Mouse (Mus musculus): ENCODE data around the gene B9d2.

Gene B9d2

DNA sequence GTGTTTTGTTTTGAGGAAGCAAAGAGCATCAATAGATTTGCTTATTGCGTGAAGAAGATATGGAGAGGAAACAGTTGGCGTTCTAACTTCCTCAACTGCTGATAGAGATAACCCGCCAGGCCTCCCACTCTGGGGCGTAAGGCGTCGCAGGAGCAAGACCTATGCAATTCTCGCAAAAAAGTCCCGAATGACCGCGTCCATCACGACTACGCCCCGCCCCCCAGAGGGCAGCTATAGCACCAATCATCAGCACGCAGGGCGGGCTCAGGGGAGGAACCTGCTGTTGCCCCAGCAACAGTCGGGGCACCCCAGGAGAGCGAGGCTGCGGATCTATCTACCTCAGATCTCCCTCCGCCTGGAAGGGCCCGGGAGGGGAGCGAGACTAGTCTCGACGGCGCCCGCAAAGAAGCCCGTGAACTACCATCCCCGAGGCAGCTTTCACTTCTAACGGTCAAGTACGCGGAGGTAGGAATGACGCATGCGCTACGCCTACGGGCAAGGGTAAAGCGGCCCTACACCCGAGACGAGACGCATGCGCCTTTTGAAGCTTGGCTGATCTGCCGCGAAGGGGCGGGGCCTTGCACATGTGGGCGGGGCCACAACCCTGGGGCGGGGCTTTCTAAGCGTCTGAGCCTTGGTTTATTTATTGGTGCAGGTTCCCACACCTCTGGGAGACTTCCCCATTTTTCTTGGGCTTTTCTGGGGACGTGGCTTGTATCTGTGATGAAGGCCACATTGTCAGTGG, at the start of gene B9d2:
B9d2 (plus strand) TSS at position 267 of the 745 bp plus-strand sequence.
- DNase-seq: peak; percentile 98

DNA sequence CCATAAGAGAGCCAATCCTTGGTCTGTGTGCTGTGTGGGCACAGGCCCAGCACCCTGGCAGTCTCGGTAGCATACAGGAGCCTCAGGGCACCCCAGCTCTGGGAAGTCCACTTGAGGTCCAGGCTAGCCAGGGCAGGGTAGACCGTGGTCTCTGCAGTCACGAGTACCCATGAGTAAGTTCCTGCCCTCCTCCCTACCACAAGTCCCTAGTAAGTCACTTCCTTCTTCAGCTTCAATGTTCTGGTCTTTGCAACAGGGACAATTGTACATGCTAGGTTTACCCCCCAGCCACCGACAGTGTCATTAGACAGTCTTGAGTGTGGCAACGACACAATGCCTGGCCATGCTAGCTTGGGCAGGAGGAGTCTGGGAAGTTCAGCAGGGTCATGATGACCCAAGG, 47.9 kb upstream of the B9d2 start:
- no peak for DNase-seq

DNA sequence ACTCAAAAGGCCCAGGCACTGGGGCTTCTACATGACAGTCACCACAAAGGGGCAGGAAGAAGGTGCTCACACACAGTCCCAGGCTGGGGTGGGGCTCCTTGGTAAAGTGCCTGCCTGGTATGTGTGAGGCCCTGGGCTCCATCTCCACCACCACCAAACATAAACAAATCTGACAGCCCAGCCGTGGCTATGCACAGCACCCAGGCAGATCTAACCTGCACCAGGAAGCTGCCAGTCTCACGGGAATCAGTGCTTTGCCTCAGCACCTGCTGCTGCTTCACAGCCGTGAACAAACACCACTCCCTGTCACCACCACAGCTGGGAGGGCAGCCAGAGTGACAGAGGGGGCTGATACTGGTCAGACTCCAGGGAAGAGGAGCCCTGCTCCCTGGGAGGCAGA, 44.2 kb upstream of the B9d2 start:
- no peak for DNase-seq

DNA sequence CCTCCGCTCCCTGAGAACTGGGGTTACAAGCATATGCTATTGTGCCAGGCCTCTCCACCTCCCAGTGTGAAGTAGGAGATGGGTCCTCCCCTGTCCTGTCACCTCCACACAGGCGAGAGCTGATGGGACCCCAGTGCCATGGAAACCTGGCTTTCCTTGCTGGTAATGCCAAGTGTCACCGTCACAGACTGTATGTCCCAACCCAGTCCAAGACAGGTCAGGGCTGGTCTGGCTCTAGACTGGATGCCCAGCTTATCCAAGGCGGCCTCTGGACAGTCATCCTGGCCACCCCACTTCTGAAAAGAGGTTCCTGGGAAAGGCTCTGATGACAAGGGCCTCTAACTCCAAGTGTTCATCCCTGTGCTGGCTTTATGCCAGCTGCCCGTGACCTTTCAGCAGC, 43.5 kb upstream of the B9d2 start:
- no peak for DNase-seq

DNA sequence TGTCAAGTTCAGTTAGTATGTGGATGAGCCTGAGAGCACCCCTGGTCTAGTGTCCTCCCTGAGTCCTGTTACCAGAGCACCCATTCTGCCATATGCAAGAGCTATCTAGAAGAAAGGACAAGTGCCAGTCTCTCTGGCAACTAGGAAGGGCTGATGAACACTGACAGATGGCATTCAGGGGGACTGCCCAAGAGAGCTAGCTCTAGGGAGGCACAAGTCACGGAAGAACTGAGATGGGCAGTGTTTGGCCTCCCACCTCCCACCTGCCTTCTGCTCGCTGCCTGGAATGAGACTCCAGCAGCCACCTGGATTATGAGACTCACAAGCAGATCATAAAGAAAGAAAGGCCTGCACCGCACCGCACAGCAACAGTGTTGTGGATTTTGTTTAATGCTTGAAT, 40.8 kb upstream of the B9d2 start:
- DNase-seq: no peak

DNA sequence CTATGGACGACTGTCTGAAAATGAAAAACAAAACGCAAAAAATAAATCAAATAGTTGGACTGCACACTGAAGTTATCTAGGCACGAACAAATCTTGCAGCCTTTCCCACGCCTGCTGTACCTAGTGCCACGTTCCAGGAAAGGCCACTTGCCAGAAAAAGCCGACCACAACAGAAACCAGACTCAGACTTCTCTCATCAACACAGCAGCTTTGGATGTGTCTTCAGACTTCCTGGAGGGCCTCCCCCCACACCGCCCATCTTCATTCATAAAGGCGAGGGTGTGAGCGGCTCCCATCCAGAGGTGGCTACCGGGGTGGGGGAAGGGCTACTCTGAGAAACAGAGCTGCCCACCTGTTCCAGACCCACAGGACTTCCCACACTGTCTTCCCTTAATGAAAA, 36.4 kb upstream of the B9d2 start:
- DNase-seq: no peak

DNA sequence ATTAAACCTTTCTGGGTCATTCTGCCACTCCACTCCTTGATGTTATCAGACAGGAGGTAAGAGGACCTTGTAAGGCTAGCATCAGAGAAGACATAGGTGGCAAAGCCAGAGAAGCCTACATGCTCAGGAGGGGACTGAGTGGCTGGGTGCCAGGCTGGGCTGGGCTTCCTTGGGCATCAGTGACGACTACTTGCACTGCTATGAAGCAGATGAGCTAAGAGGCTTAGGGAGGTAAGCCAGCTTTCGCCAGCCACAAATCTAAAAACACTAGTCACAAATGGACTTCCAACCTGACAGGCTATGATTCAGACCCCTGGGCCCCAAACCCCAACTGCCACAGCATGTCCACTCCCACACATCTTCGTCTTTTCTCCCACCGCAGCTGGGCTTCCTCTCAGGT, 35.9 kb upstream of the B9d2 start:
- no peak for DNase-seq

DNA sequence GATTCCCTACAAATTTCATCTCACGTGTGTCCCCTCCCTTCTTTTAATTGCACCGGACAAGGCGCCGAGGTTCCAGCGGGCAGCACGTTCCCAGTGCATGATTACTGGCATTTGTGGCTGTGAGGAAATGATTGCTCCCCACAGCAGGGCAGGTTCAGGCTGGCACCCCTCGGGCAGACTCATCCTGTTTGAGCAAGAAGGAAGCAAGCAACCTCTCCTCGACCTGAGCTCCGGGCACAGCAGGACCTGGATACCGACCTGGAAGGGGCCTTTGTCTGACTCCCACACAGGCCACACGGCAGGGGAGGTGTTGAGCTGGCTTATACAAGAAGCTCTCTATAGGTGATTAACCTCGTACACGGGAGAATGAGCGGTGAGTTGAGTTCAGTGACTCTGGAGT, 35.5 kb upstream of the B9d2 start:
- peak; percentile 36 for DNase-seq

DNA sequence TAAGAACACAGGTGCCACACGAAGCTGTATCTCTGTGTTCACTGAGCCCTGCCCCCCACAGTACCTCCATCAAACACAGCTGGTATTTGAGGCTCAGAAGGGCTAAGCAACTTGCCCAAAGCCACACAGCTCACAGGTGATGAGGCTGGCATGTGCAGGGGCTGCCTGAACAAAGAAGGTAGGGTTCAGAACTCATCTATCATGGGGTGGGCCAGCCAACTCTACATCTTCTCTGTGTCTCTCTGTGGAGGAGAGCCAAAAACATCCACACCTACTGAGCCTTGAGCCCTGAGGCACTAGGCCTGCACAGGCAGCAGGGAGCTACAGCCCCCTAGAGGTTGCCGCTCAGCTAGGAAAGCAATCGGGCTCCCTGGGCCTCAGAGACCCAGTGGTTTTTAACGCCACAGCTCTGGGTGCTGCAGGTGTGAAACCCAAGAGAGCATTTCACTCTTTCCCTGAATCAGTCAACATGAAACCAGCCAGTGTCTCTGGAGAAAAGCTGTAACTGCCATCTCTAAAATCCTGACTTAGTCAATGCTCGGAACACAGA, 32.9 kb upstream of the B9d2 start:
- no peak for DNase-seq

DNA sequence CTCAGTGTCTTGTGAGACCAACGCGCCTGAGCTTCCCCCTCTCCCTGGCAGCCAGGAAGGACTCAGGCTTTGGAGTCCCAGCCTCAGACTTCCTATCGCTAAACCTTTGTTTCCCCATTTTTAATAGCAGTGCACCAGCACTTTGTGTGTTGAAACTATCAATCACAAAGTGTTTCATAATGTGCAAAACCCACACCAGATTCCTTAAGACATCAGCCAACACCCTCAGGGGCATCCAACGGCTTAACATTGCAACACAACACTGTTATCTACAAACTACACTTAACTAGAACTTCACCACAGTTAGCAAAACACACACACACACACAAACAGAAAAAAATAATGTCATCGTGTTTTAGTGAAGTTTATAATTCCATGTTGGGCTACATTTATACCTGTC, 30.7 kb upstream of the B9d2 start:
- DNase-seq: no peak

DNA sequence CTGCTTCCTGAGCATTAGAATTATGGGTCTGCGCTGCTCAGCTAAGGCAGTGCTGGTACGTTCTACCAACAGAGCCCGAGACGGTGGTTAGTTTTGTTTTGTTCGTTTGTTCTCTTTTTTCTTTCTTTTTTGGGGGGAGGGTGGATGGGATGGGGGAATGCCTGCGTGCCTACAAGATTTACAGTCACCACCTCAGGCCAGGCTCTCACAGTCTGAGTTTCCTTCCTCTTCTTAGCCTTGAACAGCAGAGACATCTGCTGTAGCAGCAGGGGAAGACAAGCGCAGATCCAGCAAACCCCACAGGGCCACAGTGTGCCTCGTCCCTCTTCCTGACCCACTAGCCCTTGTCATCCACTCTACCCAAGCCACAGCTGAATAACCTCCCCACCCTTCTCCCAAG, 29.3 kb upstream of the B9d2 start:
- DNase-seq: no peak

DNA sequence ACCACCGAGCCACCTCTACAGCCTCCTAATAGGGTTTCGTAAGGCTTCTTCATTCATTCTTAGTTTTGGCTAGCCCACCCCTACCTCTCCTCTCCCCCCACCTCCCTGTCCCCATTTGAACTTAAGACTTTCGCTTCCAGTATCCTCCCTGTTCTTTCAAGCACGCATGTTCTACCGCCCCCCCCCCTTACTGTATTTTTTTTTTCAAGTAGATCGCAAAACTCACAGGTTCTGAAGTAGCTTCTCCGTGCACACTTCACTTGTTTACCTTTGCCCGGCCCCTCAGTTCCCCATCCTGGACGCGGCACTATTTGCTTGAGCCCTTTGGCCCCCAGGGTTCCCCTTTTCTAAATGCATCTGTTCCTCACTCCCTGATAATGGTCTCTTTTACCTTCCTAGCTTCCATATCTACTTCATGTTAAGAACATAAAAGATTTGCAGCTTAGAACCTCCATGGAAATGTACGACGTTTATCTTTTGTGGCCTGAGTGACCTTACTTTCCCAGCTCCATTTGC, 28.3 kb upstream of the B9d2 start:
- DNase-seq: no peak

DNA sequence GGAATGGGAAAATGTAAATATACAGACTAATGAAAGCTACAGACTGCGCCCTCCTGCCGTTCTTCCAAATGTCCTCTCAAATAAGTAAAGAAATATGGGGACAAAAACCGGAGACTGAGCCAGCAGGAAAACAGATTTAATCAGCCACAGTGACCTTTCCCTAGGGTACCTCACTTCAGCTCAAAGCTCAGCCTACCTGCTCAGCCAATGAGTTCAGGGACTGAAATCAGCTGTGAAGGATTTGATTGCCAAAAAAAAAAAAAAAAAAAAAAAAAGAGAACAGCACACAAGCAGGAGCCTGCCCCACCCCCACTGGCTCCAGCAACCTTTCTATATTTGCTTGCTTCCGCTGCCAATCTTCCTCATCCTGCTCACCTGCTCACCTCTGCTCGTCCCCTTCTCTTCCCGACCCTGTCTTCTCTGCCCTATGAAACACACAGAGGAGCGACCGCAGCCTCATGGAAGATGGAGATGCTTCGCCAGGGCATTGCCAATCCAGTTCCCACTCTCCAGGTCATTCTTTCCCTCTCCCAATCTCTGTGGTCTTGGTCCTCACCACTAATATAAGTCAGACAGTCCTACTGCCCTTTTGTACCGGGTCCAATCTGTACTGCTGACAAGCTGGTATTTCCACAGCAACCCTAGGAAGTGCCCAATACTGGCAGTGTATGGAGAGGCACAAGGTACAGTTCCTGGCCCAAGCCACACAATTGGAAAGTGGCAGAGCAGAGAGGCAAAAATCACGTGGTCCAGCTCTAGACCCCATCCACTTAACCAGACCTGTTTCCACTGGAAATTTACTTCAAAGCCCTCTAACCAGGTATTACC, 24.8 kb upstream of the B9d2 start:
- peak; percentile 48 for DNase-seq

DNA sequence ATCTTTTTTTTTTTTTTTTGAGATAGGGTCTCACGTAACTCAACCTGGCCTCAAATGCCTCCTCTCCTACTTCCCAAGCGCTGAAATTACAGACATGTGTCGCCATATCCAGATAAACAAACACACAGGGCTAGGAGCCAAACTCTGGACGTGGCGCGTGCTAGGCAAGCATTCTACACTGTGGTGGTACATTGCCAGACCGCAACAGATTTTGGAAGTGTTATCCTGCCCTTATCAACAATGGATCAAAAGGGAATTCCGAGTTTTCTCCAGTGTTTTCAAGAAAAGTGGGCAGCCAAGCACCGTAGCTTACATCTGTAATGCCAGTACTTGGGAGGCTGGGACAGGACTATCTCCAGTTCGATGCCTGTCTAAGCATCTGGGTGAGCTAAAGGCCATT, 22.8 kb upstream of the B9d2 start:
- DNase-seq: no peak

DNA sequence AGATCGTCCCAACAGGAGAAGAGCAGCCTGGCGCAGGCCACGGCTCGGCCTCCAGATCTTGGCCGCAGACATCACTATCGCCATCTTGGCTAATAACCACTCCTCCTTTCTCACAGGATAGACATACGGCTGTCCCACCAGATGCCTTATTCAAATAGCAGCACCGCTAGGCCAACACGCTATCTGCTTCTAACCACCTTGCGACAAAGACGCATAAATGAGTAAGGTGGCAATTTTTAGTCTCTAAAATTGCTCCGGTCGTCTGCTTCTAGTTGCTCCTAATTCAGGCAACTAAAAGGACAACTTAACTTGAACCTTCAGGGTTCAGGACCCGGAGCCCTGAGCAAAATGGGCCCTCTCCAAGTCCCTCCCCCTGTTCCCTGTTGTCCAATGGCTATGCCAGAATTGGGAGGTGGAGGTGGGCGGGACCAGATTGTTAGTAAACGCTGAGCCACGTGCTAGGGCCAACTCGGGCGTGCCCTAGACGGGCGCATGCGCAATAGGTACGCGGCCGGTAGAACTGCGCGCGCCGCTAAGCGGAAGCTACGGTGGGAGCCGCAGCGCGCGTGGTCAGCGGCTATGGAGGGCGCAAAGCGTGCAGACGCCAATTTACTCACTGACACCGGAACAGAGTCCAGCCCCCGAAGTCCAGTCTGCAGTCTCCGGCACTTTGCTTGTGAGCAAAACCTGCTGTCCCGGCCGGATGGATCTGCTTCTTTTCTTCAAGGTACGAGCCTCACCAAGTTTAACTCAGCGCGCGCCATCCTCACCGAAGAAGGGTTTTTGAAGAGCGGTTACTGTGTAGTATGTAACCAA, 21.7 kb upstream of the B9d2 start, which contains the start of the genes Bckdha and Exosc5:
Bckdha (minus strand) TSS at position 325 of the 816 bp plus-strand sequence.
Exosc5 (plus strand) TSS at position 508 of the 816 bp plus-strand sequence.
- DNase-seq: peak; percentile 99

DNA sequence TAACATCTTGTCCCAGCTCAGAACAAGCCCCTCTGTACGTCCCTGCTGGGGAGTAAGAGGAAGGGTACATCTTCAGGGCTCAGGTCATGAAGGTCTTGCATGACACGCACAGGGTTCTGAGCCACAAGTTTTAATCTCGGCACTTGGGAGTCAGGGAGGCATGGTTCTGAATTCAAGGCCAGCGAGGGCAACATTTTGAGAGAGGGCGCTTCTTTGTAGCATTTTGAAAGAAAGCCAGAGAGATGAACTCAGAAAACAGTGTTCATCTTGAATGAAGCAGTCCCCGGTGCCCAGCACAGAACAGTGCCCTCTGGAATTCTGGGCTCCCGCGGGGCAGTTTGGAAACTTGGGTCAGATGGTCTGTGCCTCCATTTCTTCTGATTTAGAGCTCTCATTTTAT, 14.2 kb upstream of the B9d2 start:
- DNase-seq: no peak

DNA sequence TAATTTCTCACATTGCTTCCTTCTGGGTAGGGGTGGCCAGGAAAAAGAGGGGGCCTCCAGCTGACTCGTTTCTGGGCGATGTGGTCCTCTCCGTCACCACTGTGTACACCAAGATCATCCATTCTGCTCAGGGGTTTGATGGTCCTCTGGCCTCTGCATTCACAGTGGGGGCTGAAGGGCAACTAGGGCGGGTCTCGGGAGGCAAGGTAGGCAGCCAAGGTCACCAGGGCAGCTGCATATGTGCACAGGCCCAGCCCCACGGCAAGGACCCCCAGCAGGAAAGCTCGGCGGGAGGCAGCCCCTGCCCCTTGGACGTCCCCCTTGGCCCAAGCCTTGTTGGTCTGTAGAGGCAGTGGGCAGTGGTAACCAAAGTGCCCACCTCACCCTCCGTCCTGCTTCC, 11.4 kb upstream of the B9d2 start:
- DNase-seq: no peak

DNA sequence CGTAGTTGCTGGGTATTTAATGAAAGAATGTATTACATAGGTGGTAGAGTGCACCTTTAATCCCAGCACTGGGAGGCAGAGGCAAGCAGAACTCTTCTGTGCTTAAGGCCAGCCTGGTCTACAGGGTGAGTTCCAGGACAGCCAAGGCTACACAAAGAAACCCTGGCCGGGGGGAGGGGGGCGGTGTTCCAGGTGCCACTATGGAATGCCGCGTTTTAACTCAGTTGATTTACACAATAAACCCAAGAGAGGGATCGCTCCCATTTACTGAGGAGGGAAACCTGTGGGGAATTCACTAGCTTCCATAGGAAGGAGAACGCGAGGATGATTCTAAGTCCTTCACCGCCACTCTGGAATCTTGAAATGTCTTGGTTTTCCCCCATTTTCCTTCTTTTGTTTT, 10.9 kb upstream of the B9d2 start:
- no peak for DNase-seq

DNA sequence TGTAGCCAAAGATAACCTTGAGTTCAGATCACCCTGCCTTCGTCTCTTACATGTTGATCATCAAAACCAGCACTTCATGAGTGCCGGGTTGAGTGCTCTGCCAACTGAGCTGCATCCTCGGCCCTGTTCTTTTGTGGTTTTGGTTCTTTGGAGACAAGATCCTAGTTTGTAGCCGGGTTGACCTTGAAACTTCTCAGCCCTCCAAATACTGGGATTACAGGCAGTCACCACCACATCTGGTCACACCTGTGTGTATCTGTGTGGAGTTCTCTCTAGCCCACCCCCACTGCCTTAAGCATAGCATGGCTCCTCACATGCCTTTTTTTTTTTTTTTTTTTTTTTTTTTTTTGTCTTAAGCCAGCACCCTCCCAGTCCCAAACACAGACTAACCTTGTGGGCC, 10.5 kb upstream of the B9d2 start:
- no peak for DNase-seq

DNA sequence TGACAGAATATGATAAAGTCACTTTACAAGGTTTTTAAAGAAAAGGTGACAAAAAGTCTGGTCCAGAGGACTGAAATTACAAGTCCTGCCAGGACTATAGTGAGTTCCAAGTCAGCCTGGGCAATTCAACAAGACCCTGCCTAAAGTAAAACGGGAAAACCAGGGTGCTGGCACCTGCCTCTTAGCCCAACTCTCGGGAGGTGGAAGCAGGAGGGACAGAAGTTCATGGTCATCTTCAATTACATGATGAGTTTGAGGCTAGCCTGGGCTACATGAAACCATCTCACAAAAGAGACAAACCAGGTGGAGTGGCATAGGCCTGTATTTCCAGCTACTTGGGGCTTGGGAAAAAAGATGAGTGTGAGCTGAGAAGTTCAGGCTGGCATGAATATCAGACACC, 8.9 kb upstream of the B9d2 start:
- DNase-seq: no peak

DNA sequence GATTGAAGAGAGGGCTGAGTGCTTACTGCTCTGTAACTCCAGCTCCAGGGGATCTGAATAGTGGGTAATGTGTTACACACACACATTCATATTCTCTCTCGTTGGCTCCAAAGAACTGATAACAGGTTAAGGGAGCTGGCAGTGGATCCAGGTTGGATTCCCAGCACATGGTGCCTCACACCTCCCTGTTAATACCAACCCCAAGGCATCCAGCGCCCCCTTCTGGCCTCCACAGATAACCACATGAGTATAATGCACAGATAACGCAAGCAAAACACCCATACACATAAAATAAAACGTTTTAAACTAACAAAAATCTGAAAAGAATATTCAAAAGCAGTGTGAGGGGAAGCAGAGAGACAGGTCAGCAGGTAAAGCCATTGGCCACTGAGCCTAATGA, 8.1 kb upstream of the B9d2 start:
- no peak for DNase-seq

DNA sequence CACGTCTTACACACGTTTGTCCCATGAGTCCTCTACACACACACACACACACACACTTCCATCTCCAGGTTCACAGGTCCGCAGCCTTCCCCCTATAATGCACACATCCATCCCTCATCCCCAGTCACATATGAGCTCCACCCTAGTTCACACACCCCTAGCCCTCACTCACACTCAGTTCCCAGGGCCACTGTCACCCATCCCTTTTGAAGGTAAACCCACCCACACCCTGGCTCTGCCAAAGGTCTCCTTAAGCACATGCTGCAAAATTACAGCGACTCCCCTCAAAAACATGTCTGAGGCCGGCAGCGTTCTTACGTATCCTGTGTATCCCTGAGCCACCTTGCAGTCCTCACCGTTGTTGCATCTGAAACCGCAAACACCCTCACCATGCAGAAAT, 6.3 kb upstream of the B9d2 start:
- DNase-seq: no peak

DNA sequence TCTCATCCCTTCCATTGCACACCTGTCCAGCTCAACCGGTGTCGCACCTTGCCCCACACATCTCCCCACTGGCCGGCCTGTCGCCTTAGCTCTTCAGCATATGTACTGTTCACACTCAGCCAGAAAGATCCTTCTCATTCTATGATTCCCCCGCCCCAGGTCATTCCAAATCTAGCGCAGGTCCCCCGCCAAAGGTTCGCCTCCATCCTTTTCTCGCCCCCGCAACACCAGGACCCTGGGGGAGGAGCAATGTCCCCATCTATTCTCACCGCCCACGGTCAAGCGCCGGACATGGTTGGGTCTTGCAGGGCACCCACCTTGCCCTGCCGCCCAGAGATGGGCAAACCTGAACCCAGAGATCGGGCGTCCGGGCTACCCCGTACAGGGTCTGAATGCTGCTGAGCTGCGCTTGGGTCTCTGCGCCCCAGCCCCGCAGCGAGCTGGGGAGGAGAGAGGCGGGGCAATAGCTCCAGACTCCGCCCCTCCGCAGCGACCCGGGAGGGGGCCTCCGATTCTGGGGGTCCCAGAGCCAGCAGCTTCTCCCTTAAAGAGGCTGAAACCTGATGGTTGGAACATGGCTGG, 5.8 kb upstream of the B9d2 start, which contains the start of gene Tmem91:
Tmem91 (minus strand) TSS at position 448 of the 582 bp plus-strand sequence.
- no peak for DNase-seq

Measured in kidney, postnatal 10 days (tissue).